Mouse (Mus musculus): ENCODE data around the gene Adamts5.

Gene Adamts5

GRCm38 (mm10) chr16:85901581-85901910, at the start of gene Adamts5:
TSS of gene Adamts5 (minus strand) at chr16:85901828.
- peak; percentile 2 for DNase-seq

- no peak for DNase-seq
Measured at GRCm38 (mm10) chr16:85950356-85950755, 48.7 kb upstream of the Adamts5 start.

GRCm38 (mm10) chr16:85926004-85926403, 24.4 kb upstream of the Adamts5 start:
- DNase-seq, result no peak

- no peak for DNase-seq
Measured at GRCm38 (mm10) chr16:85922454-85922853, 20.8 kb upstream of the Adamts5 start.

- DNase-seq, result no peak
Measured at GRCm38 (mm10) chr16:85920122-85920521, 18.5 kb upstream of the Adamts5 start.

GRCm38 (mm10) chr16:85900702-85901580, 687 bp downstream of the Adamts5 start:
- DNase-seq, result peak; percentile 4

- DNase-seq, result no peak
Measured at GRCm38 (mm10) chr16:85899790-85900587, 1.6 kb downstream of the Adamts5 start.

- DNase-seq, result no peak
Measured at GRCm38 (mm10) chr16:85899301-85899721, 2.3 kb downstream of the Adamts5 start.

GRCm38 (mm10) chr16:85898816-85899215, 2.8 kb downstream of the Adamts5 start:
- no peak for DNase-seq

GRCm38 (mm10) chr16:85898391-85898790, 3.2 kb downstream of the Adamts5 start:
- DNase-seq, result no peak

- DNase-seq, result no peak
Measured at GRCm38 (mm10) chr16:85897854-85898253, 3.8 kb downstream of the Adamts5 start.

- no peak for DNase-seq
Measured at GRCm38 (mm10) chr16:85895948-85896347, 5.7 kb downstream of the Adamts5 start.

- no peak for DNase-seq
Measured at GRCm38 (mm10) chr16:85889778-85890177, 11.8 kb downstream of the Adamts5 start.

- DNase-seq, result no peak
Measured at GRCm38 (mm10) chr16:85887289-85888051, 14.2 kb downstream of the Adamts5 start.

- no peak for DNase-seq
Measured at GRCm38 (mm10) chr16:85879075-85879474, 22.6 kb downstream of the Adamts5 start.

- no peak for DNase-seq
Measured at GRCm38 (mm10) chr16:85874141-85874540, 27.5 kb downstream of the Adamts5 start.

- no peak for DNase-seq
Measured at GRCm38 (mm10) chr16:85871971-85872370, 29.7 kb downstream of the Adamts5 start.

- no peak for DNase-seq
Measured at GRCm38 (mm10) chr16:85871248-85871647, 30.4 kb downstream of the Adamts5 start.

GRCm38 (mm10) chr16:85864691-85865389, 36.8 kb downstream of the Adamts5 start:
- DNase-seq, result no peak

GRCm38 (mm10) chr16:85854505-85854904, 47.1 kb downstream of the Adamts5 start:
- DNase-seq, result no peak

GRCm38 (mm10) chr16:85827066-85827465, 74.6 kb downstream of the Adamts5 start:
- no peak for DNase-seq

GRCm38 (mm10) chr16:85822330-85822916, 79.2 kb downstream of the Adamts5 start:
- no peak for DNase-seq
